Mouse (Mus musculus) intestine, postnatal 0 days (tissue): ENCODE measurements at regions not wholly inside any gene's neighbourhood (a gene's known extent, or its start where the extent isn't known, plus 50 kb on each side); places are given as distances from the start of the nearest gene placed in this dataset.

ENCODE experiments used
- ATAC-seq: fragments of 200-750 bp; cut with Nextera tagmentation; 2 replicates; pipeline ENCODE4 v1.8.0; 2017; ENCODE audit warnings: mild to moderate bottlenecking, moderate TSS enrichment, moderate library complexity
- H3K27ac ChIP-seq: fragments of 300-500 bp; sonication (generic); 2 replicates; pipeline ENCODE4 v1.5.1; 2014; ENCODE audit warnings: mild to moderate bottlenecking, low read depth, low read length, moderate library complexity
- H3K27me3 ChIP-seq: fragments of 300-500 bp; sonication (generic); replicated peaks from 2 replicates; pipeline ENCODE4 v1.6.1; 2014; ENCODE audit warnings: low read length, mixed read lengths; ENCODE audit not compliant: control insufficient read depth, insufficient read depth
- H3K36me3 ChIP-seq: fragments of 300-500 bp; sonication (generic); 2 replicates; pipeline ENCODE4 v1.6.1; 2014; ENCODE audit warnings: mild to moderate bottlenecking, moderate library complexity; ENCODE audit not compliant: control insufficient read depth, insufficient read depth
- H3K4me1 ChIP-seq: fragments of 300-500 bp; sonication (generic); replicated peaks from 2 replicates; pipeline ENCODE4 v1.6.1; 2014; ENCODE audit warnings: antibody characterized with exemption, low read length, mixed read lengths; ENCODE audit not compliant: control insufficient read depth, insufficient read depth
- H3K4me2 ChIP-seq: fragments of 300-500 bp; sonication (generic); replicated peaks from 2 replicates; pipeline ENCODE4 v1.6.1; 2014; ENCODE audit warnings: low read depth, mild to moderate bottlenecking, moderate library complexity
- H3K4me3 ChIP-seq: fragments of 300-500 bp; sonication (generic); 2 replicates; pipeline ENCODE4 v1.5.1; 2014; ENCODE audit warnings: low read depth, low read length
- H3K9ac ChIP-seq: fragments of 300-500 bp; sonication (generic); 2 replicates; pipeline ENCODE4 v1.6.1; 2014; ENCODE audit warnings: mild to moderate bottlenecking, low read depth, low read length
- H3K9me3 ChIP-seq: fragments of 300-500 bp; sonication (generic); 2 replicates; pipeline ENCODE4 v1.6.1; 2016; ENCODE audit warnings: mixed run types; ENCODE audit not compliant: control insufficient read depth
- CTCF ChIP-seq: sonication (generic); IDR thresholded peaks from 2 replicates; pipeline ENCODE4 v1.5.1; 2016; ENCODE audit warnings: low read depth, mild to moderate bottlenecking, control low read depth, antibody characterized with exemption, moderate library complexity
- WGBS: fragments of 180-500 bp; shearing (Covaris S2); extraction: QIAGEN DNeasy Blood & Tissue Kit; methylation state at CpG from one replicate; pipeline ENCODE4 v1.1.7; 2014; 5-methylcytosine and 5-hydroxymethylcytosine counted together

- Histone ChIP-seq H3K27ac (no peak overlapping the region), H3K4me1 (no peaks in the 10 kb centered on the region), H3K36me3 (no peaks in the 10 kb centered on the region), H3K4me2 (no peak overlapping the region), H3K4me3 (no peak overlapping the region), H3K9me3 (no peaks in the 10 kb centered on the region), H3K9ac (no peak overlapping the region), H3K27me3 (no peaks in the 10 kb centered on the region)
- 79% methylated on average over 4 of the region's 4 CpGs for WGBS
- TF ChIP-seq CTCF: no peak
- no peak for ATAC-seq
Observed at GRCm38 (mm10) chr1:41166787-41167420, 361.5 kb downstream of the Tmem182 start.

- H3K9ac ChIP-seq: no peak overlapping the region
- no peak overlapping the region for H3K4me2 ChIP-seq
- TF ChIP-seq CTCF: no peak
Observed at GRCm38 (mm10) chr1:41186991-41187390, 381.6 kb downstream of the Tmem182 start.

GRCm38 (mm10) chr1:41212876-41213275 is 407.5 kb downstream of the Tmem182 start:
- no peak for ATAC-seq

More at GRCm38 (mm10) chr1:41186991-41187390, 381.6 kb downstream of the Tmem182 start:
- 81% methylated on average over 6 of the region's 6 CpGs for WGBS
- Histone ChIP-seq H3K4me1 (no peaks in the 10 kb centered on the region), H3K4me3 (no peak overlapping the region), H3K36me3 (no peaks in the 10 kb centered on the region), H3K27ac (no peak overlapping the region), H3K9me3 (no peaks in the 10 kb centered on the region), H3K27me3 (no peaks in the 10 kb centered on the region)
- ATAC-seq: no peak

GRCm38 (mm10) chr1:41225851-41226250 is 420.4 kb downstream of the Tmem182 start:
- H3K27me3 ChIP-seq: no peaks in the 10 kb centered on the region
- no peak overlapping the region for H3K9ac ChIP-seq
- ATAC-seq: no peak
- no peak for TF ChIP-seq CTCF
- no peak overlapping the region for H3K4me3 ChIP-seq
- H3K9me3 ChIP-seq: no peaks in the 10 kb centered on the region
- no peaks in the 10 kb centered on the region for H3K36me3 ChIP-seq
- H3K4me2 ChIP-seq: no peak overlapping the region
- H3K27ac ChIP-seq: no peak overlapping the region
- WGBS: 80% methylated on average over 1 of the region's 1 CpGs
- no peaks in the 10 kb centered on the region for H3K4me1 ChIP-seq

More at GRCm38 (mm10) chr1:41212876-41213275, 407.5 kb downstream of the Tmem182 start:
- 72% methylated on average over 2 of the region's 2 CpGs for WGBS
- no peaks in the 10 kb centered on the region for H3K36me3 ChIP-seq
- H3K4me3 ChIP-seq: no peak overlapping the region
- H3K27me3 ChIP-seq: no peaks in the 10 kb centered on the region
- TF ChIP-seq CTCF: no peak
- no peaks in the 10 kb centered on the region for H3K4me1 ChIP-seq
- H3K9me3 ChIP-seq: no peaks in the 10 kb centered on the region
- H3K9ac ChIP-seq: no peak overlapping the region
- no peak overlapping the region for H3K27ac ChIP-seq
- H3K4me2 ChIP-seq: no peak overlapping the region

GRCm38 (mm10) chr1:41235335-41235734 is 429.9 kb downstream of the Tmem182 start:
- Histone ChIP-seq H3K27me3 (no peaks in the 10 kb centered on the region), H3K4me3 (no peak overlapping the region), H3K9me3 (no peaks in the 10 kb centered on the region), H3K36me3 (no peaks in the 10 kb centered on the region), H3K4me2 (no peak overlapping the region), H3K27ac (no peak overlapping the region), H3K4me1 (no peaks in the 10 kb centered on the region), H3K9ac (no peak overlapping the region)
- TF ChIP-seq CTCF: no peak
- 78% methylated on average over 7 of the region's 7 CpGs for WGBS
- ATAC-seq: no peak

- Histone ChIP-seq H3K27ac (no peak overlapping the region), H3K36me3 (no peaks in the 10 kb centered on the region), H3K4me1 (no peaks in the 10 kb centered on the region), H3K4me2 (no peak overlapping the region), H3K27me3 (no peaks in the 10 kb centered on the region), H3K4me3 (no peak overlapping the region), H3K9me3 (no peaks in the 10 kb centered on the region), H3K9ac (no peak overlapping the region)
- TF ChIP-seq CTCF: no peak
- WGBS: 83% methylated on average over 6 of the region's 6 CpGs
- no peak for ATAC-seq
Observed at GRCm38 (mm10) chr1:41243000-41243399, 437.6 kb downstream of the Tmem182 start.
